Comparison of ENCODE assay signal across 20 mouse cellular contexts in genomic region chr13:49643669-49644362, GRCm38 (mm10). TPM values are rescaled to one million over a fixed set of nuclear protein-coding genes. Genes with fewer than 3 reads are reported as not detected.
DNase-seq lines count a peak whose midpoint lies in the region; ATAC-seq and TF ChIP-seq lines count a peak whose summit lies in the region.
"Had no signal": no experiment of that assay in that cellular context is flagged by ENCODE, and none has a peak within 500 bp of the region (broad histone marks: within the 10 kb centered on the region; RNA-seq: fewer than 3 reads in every experiment).

No protein-coding gene starts in this region.

- peaks cover 3% of the 10 kb centered on the region for H3K4me1 ChIP-seq in lung, adult 2 months (ENCODE audit: control insufficient read depth, insufficient read depth, low read length)
- no peaks in the 10 kb centered on the region; the same call in 1 of the 2 replicates for H3K4me1 ChIP-seq in intestine, embryonic 16.5 days (ENCODE audit: control insufficient read depth, insufficient read depth, low read length)
- H3K4me1 ChIP-seq: forebrain, embryonic 13.5 days; limb, embryonic 12.5 days; midbrain, embryonic 12.5 days had no signal

- no peak; the same call in 1 of the 2 replicates for ATAC-seq in intestine, embryonic 16.5 days
- ATAC-seq: forebrain, embryonic 13.5 days had no signal

- H3K27me3 ChIP-seq in intestine, embryonic 16.5 days (replicated peaks; ENCODE audit: control insufficient read depth, insufficient read depth, low read length), result no peaks in the 10 kb centered on the region
- H3K27me3 ChIP-seq: forebrain, embryonic 13.5 days; limb, embryonic 12.5 days; liver, embryonic 15.5 days; midbrain, embryonic 12.5 days had no signal

- peak; percentile 18 to 24 for DNase-seq in heart, postnatal 10 days
- no peak for DNase-seq in heart, postnatal 14 days
- peak; percentile 21 for DNase-seq in lung, postnatal 10 days
- DNase-seq in lung, adult 2 months, result no peak
- no peak for DNase-seq in adrenal gland, adult 2 months
- DNase-seq in layer of hippocampus, postnatal 10 days (ENCODE audit: low spot score in 2 of 2), result no peak
- DNase-seq: adrenal gland, postnatal 10 days; cerebellum, adult 11 months; cerebellum, postnatal 14 days; embryo, embryonic 11 days; gastrocnemius, postnatal 25 days; right cerebral cortex, postnatal 25 days had no signal

- TF ChIP-seq POLR2A in lung, adult 2 months (IDR thresholded peaks at IDR 0.05; ENCODE audit: borderline replicate concordance, extremely low read depth, low read depth, low read length), result no peak

- no peak overlapping the region for H3K9ac ChIP-seq in intestine, embryonic 16.5 days (ENCODE audit: low read depth, low read length)
- H3K9ac ChIP-seq: forebrain, embryonic 13.5 days; hindbrain, embryonic 14.5 days; limb, embryonic 12.5 days; liver, embryonic 15.5 days; midbrain, embryonic 12.5 days had no signal

- H3K9me3 ChIP-seq in intestine, embryonic 16.5 days (ENCODE audit: control insufficient read depth, low read length), result no peaks in the 10 kb centered on the region
- H3K9me3 ChIP-seq: forebrain, embryonic 13.5 days; G1E; limb, embryonic 12.5 days; liver, embryonic 15.5 days; midbrain, embryonic 12.5 days had no signal

- H3K4me3 ChIP-seq in lung, adult 2 months (replicated peaks; ENCODE audit: extremely low read depth, low read depth, low read length), result no peak overlapping the region
- no peak overlapping the region for H3K4me3 ChIP-seq in intestine, embryonic 16.5 days (ENCODE audit: low read length)
- H3K4me3 ChIP-seq: forebrain, embryonic 13.5 days; limb, embryonic 12.5 days; liver, embryonic 15.5 days; midbrain, embryonic 12.5 days had no signal

- TF ChIP-seq CTCF in lung, adult 2 months (IDR thresholded peaks at IDR 0.05; ENCODE audit: insufficient read depth, low read length), result no peak

- intact Hi-C loops in heart, postnatal 10 days (cut with DNase I), result loop anchor here (2.0 kb wide), 1 partner anchor 85 kb away; no protein-coding TSS in a partner anchor
- intact Hi-C loops in heart, postnatal 14 days (cut with DNase I), result loop anchor here (5.0 kb wide), 3 partner anchors 87 to 317 kb away; no protein-coding TSS in a partner anchor

- H3K27ac ChIP-seq in intestine, embryonic 16.5 days (ENCODE audit: low read length), result peak overlapping the region; percentile 18; the same call in 1 of the 2 replicates
- H3K27ac ChIP-seq: forebrain, embryonic 13.5 days; hindbrain, embryonic 14.5 days; limb, embryonic 12.5 days; liver, embryonic 15.5 days; macrophage; midbrain, embryonic 12.5 days had no signal

- H3K36me3 ChIP-seq in intestine, embryonic 16.5 days (ENCODE audit: control insufficient read depth, insufficient read depth, low read length), result no peaks in the 10 kb centered on the region
- H3K36me3 ChIP-seq: limb, embryonic 12.5 days; midbrain, embryonic 12.5 days had no signal

- H3K4me2 ChIP-seq in intestine, embryonic 16.5 days (ENCODE audit: low read depth, low read length), result no peak overlapping the region
- H3K4me2 ChIP-seq: forebrain, embryonic 13.5 days; hindbrain, embryonic 14.5 days; limb, embryonic 12.5 days; liver, embryonic 15.5 days; midbrain, embryonic 12.5 days had no signal

RNA-seq across cellular contexts. Expression of gene Cenpp, which starts 8.8 kb away (rescaled TPM):
- 1 to 10 TPM; 5.9 to 6.9 TPM for total RNA-seq in heart, postnatal 10 days (2021)
- 1 to 10 TPM; 2.5 to 3.2 TPM for total RNA-seq in heart, postnatal 14 days (2021)
- 0.28 TPM in 1 of 2 replicates, not detected in the other for polyA plus RNA-seq in lung, adult 2 months (2012; rRNA removed)
- 18.0 and 19.9 TPM in 2 replicates for polyA plus RNA-seq in intestine, embryonic 16.5 days (2015; fragmentation: Nextera tagmentation; extraction: Ambion mirVana)
- total RNA-seq in adrenal gland, adult 2 months (2021), result 1 to 10 TPM in 1 of 2 experiments, under 1 TPM in 1; 0.79 to 1.0 TPM
- polyA plus RNA-seq in adrenal gland, adult 2 months (2012; rRNA removed), result 0.12 and 0.39 TPM in 2 replicates
- total RNA-seq in layer of hippocampus, postnatal 10 days (2021), result 1 to 10 TPM; 1.3 to 1.8 TPM

RNA-seq across cellular contexts. Expression of gene Nol8, which starts 9.1 kb away (rescaled TPM):
- total RNA-seq in heart, postnatal 10 days (2021), result 10 to 100 TPM; 13.2 to 17.7 TPM
- 10 to 100 TPM; 11.1 to 17.2 TPM for total RNA-seq in heart, postnatal 14 days (2021)
- 0.81 and 1.4 TPM in 2 replicates for polyA plus RNA-seq in lung, adult 2 months (2012; rRNA removed)
- 12.3 and 13.4 TPM in 2 replicates for polyA plus RNA-seq in intestine, embryonic 16.5 days (2015; fragmentation: Nextera tagmentation; extraction: Ambion mirVana)
- 10 to 100 TPM; 21.7 to 33.0 TPM for total RNA-seq in adrenal gland, adult 2 months (2021)
- polyA plus RNA-seq in adrenal gland, adult 2 months (2012; rRNA removed), result 0.19 and 0.22 TPM in 2 replicates
- total RNA-seq in layer of hippocampus, postnatal 10 days (2021), result 10 to 100 TPM; 23.5 to 30.2 TPM

RNA-seq across cellular contexts. Expression of gene Ogn, which starts 36.0 kb away (rescaled TPM):
- total RNA-seq in heart, postnatal 10 days (2021), result 10 to 100 TPM; 75.4 to 78.8 TPM
- 10 to 100 TPM; 77.8 to 82.5 TPM for total RNA-seq in heart, postnatal 14 days (2021)
- polyA plus RNA-seq in lung, adult 2 months (2012; rRNA removed), result 28.7 and 53.1 TPM in 2 replicates
- polyA plus RNA-seq in intestine, embryonic 16.5 days (2015; fragmentation: Nextera tagmentation; extraction: Ambion mirVana), result 58.7 and 60.5 TPM in 2 replicates
- 10 to 100 TPM; 60.1 to 64.3 TPM for total RNA-seq in adrenal gland, adult 2 months (2021)
- polyA plus RNA-seq in adrenal gland, adult 2 months (2012; rRNA removed), result 2.1 and 3.2 TPM in 2 replicates
- total RNA-seq in layer of hippocampus, postnatal 10 days (2021), result 1 to 10 TPM; 4.2 to 4.5 TPM
- polyA plus RNA-seq: G1E, macrophage had no signal

RNA-seq across cellular contexts. Expression of gene Iars, which starts 38.1 kb away (rescaled TPM):
- 10 to 100 TPM; 60.2 to 66.8 TPM for total RNA-seq in heart, postnatal 10 days (2021)
- 10 to 100 TPM; 54.4 to 61.1 TPM for total RNA-seq in heart, postnatal 14 days (2021)
- 10.4 and 17.4 TPM in 2 replicates for polyA plus RNA-seq in lung, adult 2 months (2012; rRNA removed)
- polyA plus RNA-seq in intestine, embryonic 16.5 days (2015; fragmentation: Nextera tagmentation; extraction: Ambion mirVana), result 79.7 and 82.2 TPM in 2 replicates
- 10 to 100 TPM; 65.8 to 78.3 TPM for total RNA-seq in adrenal gland, adult 2 months (2021)
- 6.6 and 9.3 TPM in 2 replicates for polyA plus RNA-seq in adrenal gland, adult 2 months (2012; rRNA removed)
- 10 to 100 TPM; 64.7 to 73.0 TPM for total RNA-seq in layer of hippocampus, postnatal 10 days (2021)

Comparison
In these comparisons a context has a peak if more than half of its experiments do, and no peak if none do; other contexts are left out.
1. DNase-seq: peak in heart, postnatal 10 days (2 of 2) and lung, postnatal 10 days (single experiment); none in heart, postnatal 14 days (0 of 2), lung, adult 2 months (single experiment), adrenal gland, adult 2 months (single experiment) and layer of hippocampus, postnatal 10 days (0 of 2).
2. RNA of gene Ogn, which starts 36.0 kb away (total RNA-seq): 77.8 to 82.5 TPM in heart, postnatal 14 days, 75.4 to 78.8 TPM in heart, postnatal 10 days and 60.1 to 64.3 TPM in adrenal gland, adult 2 months; 4.2 to 4.5 TPM in layer of hippocampus, postnatal 10 days; every median in the first group is over 10 times any median in the second.